Mouse (Mus musculus) neural tube, embryonic 13.5 days (tissue): Measurements from ENCODE around the gene Rragd. TPM values are rescaled to one million over a fixed set of nuclear protein-coding genes. Genes with fewer than 3 reads are reported as not detected.

Experiments used
- ATAC-seq: fragments of 200-750 bp; cut with Nextera tagmentation; 2 replicates; pipeline ENCODE4 v1.8.0; 2017; ENCODE audit warnings: low read depth, mild to moderate bottlenecking, moderate TSS enrichment, moderate library complexity
- H3K27ac ChIP-seq: fragments of 300-500 bp; sonication (generic); replicated peaks from 2 replicates; pipeline ENCODE4 v1.5.1; 2015; ENCODE audit warnings: moderate library complexity, mild to moderate bottlenecking, inconsistent platforms
- H3K27me3 ChIP-seq: fragments of 300-500 bp; sonication (generic); 2 replicates; pipeline ENCODE4 v1.6.1; 2015; ENCODE audit warnings: mild to moderate bottlenecking, inconsistent platforms
- H3K36me3 ChIP-seq: fragments of 300-500 bp; sonication (generic); 2 replicates; pipeline ENCODE4 v1.6.1; 2015; ENCODE audit warnings: mild to moderate bottlenecking, inconsistent platforms
- H3K4me1 ChIP-seq: fragments of 300-500 bp; sonication (generic); replicated peaks from 2 replicates; pipeline ENCODE4 v1.6.1; 2015; ENCODE audit warnings: inconsistent platforms
- H3K4me2 ChIP-seq: fragments of 300-500 bp; sonication (generic); 2 replicates; pipeline ENCODE4 v1.6.1; 2015; ENCODE audit warnings: inconsistent platforms, mild to moderate bottlenecking, moderate library complexity
- H3K4me3 ChIP-seq: fragments of 300-500 bp; sonication (generic); 2 replicates; pipeline ENCODE4 v1.5.1; 2015; ENCODE audit warnings: mild to moderate bottlenecking, inconsistent platforms
- H3K9ac ChIP-seq: fragments of 300-500 bp; sonication (generic); 2 replicates; pipeline ENCODE4 v1.6.1; 2015; ENCODE audit warnings: moderate library complexity, mild to moderate bottlenecking, inconsistent platforms
- H3K9me3 ChIP-seq: fragments of 300-500 bp; sonication (generic); 2 replicates; pipeline ENCODE4 v1.6.1; 2016; ENCODE audit warnings: inconsistent platforms
- WGBS: fragments of 180-500 bp; shearing (Covaris S2); methylation state at CpG from one replicate; pipeline ENCODE4 v1.1.7; 2015; 5-methylcytosine and 5-hydroxymethylcytosine counted together
- polyA plus RNA-seq: library from polyadenylated mRNA; unstranded; fragments of >200 nt; fragmentation: Nextera tagmentation; extraction: Ambion mirVana; gene quantifications from 2 replicates; pipeline ENCODE4 v1.2.1, GENCODE M21; 2015

Rragd gene
- polyA plus RNA-seq, 1 experiment from 2014 or later: 41.3 TPM

DNA sequence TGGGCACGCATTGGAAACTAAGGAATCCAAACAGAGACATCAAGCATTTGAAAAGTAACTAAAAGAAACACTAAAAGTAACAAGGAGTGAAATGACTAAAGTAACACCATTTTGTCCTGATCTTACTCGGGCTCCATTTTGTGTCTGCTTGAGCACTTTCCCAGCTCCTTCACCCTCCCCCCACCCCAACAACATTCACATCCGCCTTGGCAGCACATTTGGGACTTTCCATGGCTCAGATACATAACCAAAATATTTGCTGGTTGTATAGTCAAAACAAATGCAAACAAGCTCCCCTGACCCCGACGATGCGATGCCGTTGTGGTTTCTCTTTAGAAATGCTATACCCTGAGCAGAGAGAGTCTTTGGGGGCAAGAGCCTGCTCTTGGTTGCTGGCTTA lies 46.3 kb downstream of the Rragd start:
- Histone ChIP-seq H3K4me2 (no peak overlapping the region; the same call in 1 of the 2 replicates), H3K9me3 (no peaks in the 10 kb centered on the region), H3K9ac (no peak overlapping the region), H3K4me1 (peaks cover 38% of the 10 kb centered on the region), H3K36me3 (peaks cover 24% of the 10 kb centered on the region), H3K27me3 (no peaks in the 10 kb centered on the region), H3K4me3 (no peak overlapping the region), H3K27ac (no peak overlapping the region)
- 93% methylated on average over 7 of the region's 7 CpGs for WGBS
- ATAC-seq: no peak

DNA sequence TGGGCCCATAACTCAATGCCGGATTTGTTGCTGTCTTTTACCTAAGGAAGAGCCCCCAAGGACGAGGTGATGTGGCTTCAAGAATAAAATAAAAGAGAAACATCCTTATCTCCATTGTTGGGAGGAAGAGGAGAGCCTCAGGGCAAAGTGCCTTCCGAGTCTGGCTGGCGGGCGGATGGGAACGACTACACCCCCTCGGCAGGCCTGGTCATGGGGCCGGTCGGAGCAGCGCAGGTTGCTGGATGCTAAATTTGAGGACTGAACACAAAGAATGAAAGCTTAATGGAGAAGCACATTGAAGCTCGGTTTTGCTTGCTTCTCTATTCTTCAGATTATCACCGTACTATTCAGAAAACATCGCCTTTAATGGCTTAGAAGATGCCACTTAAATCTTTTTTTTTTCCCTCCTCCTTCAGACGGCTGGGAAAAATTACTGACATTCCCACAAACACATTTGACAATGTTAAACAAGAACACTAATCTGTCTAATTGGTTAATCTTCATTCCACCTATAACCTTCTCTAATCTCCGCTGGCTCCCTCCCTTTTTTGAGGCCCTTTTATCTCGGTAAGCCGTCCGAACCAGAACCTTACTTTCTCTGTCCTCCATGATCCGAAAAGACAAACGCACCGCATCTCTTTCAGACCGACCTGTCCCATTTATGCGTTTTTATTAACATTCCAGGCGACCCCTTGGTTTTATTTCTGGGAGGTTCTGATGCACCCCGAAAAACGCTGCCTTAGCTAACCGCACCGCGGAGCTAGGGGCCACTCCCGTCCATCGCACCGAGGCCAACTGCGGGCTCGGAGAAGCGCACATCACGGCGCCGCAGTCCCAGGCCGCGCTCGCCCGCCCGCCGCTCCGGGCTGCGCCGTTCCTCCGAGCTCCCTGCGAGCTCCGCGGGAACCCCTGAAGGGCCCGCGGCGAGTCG lies 47.7 kb downstream of the Rragd start:
- Histone ChIP-seq H3K4me3 (peak overlapping the region; percentile 84), H3K27ac (peak overlapping the region; percentile 97), H3K36me3 (peaks cover 28% of the 10 kb centered on the region), H3K4me2 (peak overlapping the region; percentile 62), H3K9me3 (0 out of 2 replicates have a peak, but pooled peaks cover 6% of the 10 kb centered on the region), H3K4me1 (peaks cover 41% of the 10 kb centered on the region), H3K9ac (peak overlapping the region; percentile 90), H3K27me3 (no peaks in the 10 kb centered on the region)
- ATAC-seq: peak; percentile 88
- 1% methylated on average over 50 of the region's 55 CpGs for WGBS

DNA sequence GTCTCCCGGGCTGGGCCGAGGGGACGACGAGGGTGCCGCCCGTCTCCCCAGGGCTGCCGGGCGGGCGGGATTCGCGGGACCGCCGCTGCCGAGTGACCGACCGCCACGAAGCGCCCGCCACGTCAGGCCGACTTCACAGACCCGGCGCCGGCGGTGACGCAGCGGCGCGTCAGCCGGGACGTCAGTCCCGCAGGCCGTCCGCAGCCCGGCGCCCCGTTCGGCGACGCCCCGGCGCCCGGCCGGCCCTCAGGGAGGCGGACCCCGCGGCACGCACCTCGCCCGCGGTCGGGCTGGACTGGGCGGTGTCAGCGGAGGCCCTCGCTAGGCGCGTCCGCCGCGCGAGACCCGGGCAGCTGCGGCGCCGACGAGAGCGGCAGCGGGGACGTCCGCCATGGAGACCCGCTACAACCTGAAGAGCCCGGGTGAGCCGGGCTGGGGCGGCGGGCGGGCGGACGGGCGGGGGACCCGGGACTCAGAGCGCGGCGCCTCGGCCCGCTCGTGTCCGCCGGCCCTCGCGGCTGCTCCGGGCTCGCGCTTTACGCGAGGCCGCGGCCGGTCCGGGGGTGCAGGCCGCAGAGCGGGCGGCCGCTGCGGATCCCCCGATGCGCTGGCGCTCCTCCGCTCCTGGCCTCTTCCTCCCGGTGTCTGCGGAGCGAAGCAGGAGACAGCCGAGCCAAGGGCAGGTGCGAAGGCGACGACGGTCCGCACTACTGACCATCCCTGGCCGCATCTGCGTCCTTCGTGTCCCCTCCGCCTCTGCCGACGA lies 48.5 kb downstream of the Rragd start, which contains the start of gene Ube2j1:
Ube2j1 (plus strand) TSS at position 222 of the 766 bp plus-strand sequence.
- no peaks in the 10 kb centered on the region for H3K27me3 ChIP-seq
- WGBS: 1% methylated on average over 103 of the region's 123 CpGs
- ATAC-seq: peak; percentile 96
- peak within 1 kb of the TSS; percentile 62 for H3K4me2 ChIP-seq
- H3K9me3 ChIP-seq: 0 out of 2 replicates have a peak, but pooled peaks cover 6% of the 10 kb centered on the region
- peaks cover 33% of the 10 kb centered on the region for H3K36me3 ChIP-seq
- peak within 1 kb of the TSS; percentile 90 for H3K9ac ChIP-seq
- H3K4me3 ChIP-seq: peak within 1 kb of the TSS; percentile 84
- peak within 1 kb of the TSS; percentile 97 for H3K27ac ChIP-seq
- H3K4me1 ChIP-seq: peaks cover 41% of the 10 kb centered on the region

DNA sequence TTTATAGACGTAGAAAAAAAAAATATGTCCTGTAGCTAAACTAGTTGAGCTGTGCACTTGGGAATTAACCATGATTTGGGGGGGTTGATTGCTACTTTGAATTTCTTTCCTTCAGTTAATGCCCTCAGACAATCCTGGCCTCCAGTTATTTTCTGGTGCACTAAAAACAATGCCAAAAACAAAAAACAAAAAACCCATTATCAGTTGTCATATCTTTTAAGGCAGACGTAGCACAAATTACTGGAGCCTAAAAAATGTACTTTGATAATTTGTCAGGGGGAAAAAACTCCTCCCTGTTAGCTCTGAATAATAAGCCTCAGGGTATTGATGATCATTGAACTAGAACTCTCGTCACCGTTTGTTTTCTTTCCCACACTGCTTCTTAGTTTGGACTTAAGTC lies 49.2 kb downstream of the Rragd start:
- H3K4me1 ChIP-seq: peaks cover 41% of the 10 kb centered on the region
- H3K4me2 ChIP-seq: peak overlapping the region; percentile 62
- no peak for ATAC-seq
- H3K27ac ChIP-seq: peak overlapping the region; percentile 97
- H3K27me3 ChIP-seq: no peaks in the 10 kb centered on the region
- peak overlapping the region; percentile 84 for H3K4me3 ChIP-seq
- WGBS: 3% methylated on average over 4 of the region's 4 CpGs
- peak overlapping the region; percentile 90 for H3K9ac ChIP-seq
- peaks cover 34% of the 10 kb centered on the region for H3K36me3 ChIP-seq
- H3K9me3 ChIP-seq: 0 out of 2 replicates have a peak, but pooled peaks cover 6% of the 10 kb centered on the region

- peaks cover 40% of the 10 kb centered on the region for H3K4me1 ChIP-seq
- ATAC-seq: no peak
- H3K27me3 ChIP-seq: no peaks in the 10 kb centered on the region
- no peak overlapping the region for H3K27ac ChIP-seq
- H3K9ac ChIP-seq: no peak overlapping the region
- no peak overlapping the region for H3K4me3 ChIP-seq
- 84% methylated on average over 6 of the region's 6 CpGs for WGBS
- 0 out of 2 replicates have a peak, but pooled peaks cover 6% of the 10 kb centered on the region for H3K9me3 ChIP-seq
- H3K36me3 ChIP-seq: peaks cover 29% of the 10 kb centered on the region
- no peak overlapping the region for H3K4me2 ChIP-seq
Measured at GRCm38 (mm10) chr4:33033515-33033914, 50.7 kb downstream of the Rragd start.

- H3K4me2 ChIP-seq: no peak overlapping the region
- ATAC-seq: no peak
- H3K27me3 ChIP-seq: no peaks in the 10 kb centered on the region
- no peak overlapping the region for H3K4me3 ChIP-seq
- H3K36me3 ChIP-seq: peaks cover 78% of the 10 kb centered on the region
- 83% methylated on average over 4 of the region's 4 CpGs for WGBS
- H3K9me3 ChIP-seq: 0 out of 2 replicates have a peak, but pooled peaks cover 5% of the 10 kb centered on the region
- H3K9ac ChIP-seq: no peak overlapping the region
- no peaks in the 10 kb centered on the region for H3K4me1 ChIP-seq
- H3K27ac ChIP-seq: no peak overlapping the region
Measured at GRCm38 (mm10) chr4:33039826-33040225, 57.0 kb downstream of the Rragd start.

GRCm38 (mm10) chr4:33049601-33050000 lies 66.8 kb downstream of the Rragd start:
- H3K27me3 ChIP-seq: no peaks in the 10 kb centered on the region
- no peaks in the 10 kb centered on the region for H3K4me1 ChIP-seq
- no peaks in the 10 kb centered on the region for H3K9me3 ChIP-seq
- H3K4me3 ChIP-seq: no peak overlapping the region
- ATAC-seq: no peak
- peaks cover 74% of the 10 kb centered on the region for H3K36me3 ChIP-seq
- H3K4me2 ChIP-seq: no peak overlapping the region
- no peak overlapping the region for H3K9ac ChIP-seq
- 97% methylated on average over 11 of the region's 11 CpGs for WGBS
- no peak overlapping the region for H3K27ac ChIP-seq

DNA sequence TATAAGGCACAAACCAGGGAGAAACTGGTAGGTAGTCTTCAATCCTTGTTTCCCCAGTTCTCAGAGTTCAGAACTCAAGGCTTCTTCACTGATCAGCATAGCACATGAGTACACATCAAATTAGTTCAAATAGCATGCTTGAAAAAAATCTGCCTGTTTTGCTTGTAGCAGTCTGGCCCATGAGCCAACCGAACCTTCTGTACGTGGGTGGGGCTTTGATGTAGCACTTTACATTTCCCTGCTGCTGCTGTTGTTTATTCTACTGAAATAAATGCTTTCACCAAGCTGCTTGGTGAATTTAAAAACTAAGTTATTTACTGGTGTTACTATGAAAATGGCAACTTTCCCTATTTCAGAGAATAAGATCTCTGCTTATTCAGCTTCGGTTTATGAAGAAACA lies 69.2 kb downstream of the Rragd start:
- 95% methylated on average over 3 of the region's 3 CpGs for WGBS
- H3K36me3 ChIP-seq: peaks cover 54% of the 10 kb centered on the region
- no peak overlapping the region for H3K4me2 ChIP-seq
- no peak for ATAC-seq
- H3K9ac ChIP-seq: no peak overlapping the region
- no peaks in the 10 kb centered on the region for H3K27me3 ChIP-seq
- H3K27ac ChIP-seq: no peak overlapping the region
- H3K9me3 ChIP-seq: no peaks in the 10 kb centered on the region
- no peaks in the 10 kb centered on the region for H3K4me1 ChIP-seq
- H3K4me3 ChIP-seq: no peak overlapping the region

DNA sequence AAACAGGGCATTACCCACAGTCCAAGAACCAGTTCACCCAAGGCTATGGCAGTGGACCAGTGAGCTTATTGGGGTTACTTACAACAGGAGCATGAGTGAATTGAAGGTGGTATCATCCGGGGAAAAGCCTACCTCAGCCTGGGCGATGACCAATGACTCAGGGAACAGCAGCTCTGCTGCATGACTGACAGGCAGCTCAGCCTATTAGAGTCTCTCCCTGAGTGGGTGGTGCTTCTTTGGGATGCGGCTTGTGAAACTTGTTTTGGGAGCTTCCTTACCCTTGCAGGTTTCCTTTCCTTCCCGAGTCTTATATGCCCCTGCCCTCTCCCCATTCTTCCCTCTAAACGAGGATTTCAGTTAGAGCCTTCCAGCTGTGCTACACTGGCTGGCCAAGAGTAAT lies 69.8 kb downstream of the Rragd start:
- no peak overlapping the region for H3K9ac ChIP-seq
- H3K4me1 ChIP-seq: no peaks in the 10 kb centered on the region
- no peak overlapping the region for H3K4me2 ChIP-seq
- H3K9me3 ChIP-seq: no peaks in the 10 kb centered on the region
- no peaks in the 10 kb centered on the region for H3K27me3 ChIP-seq
- WGBS: 88% methylated on average over 5 of the region's 5 CpGs
- no peak overlapping the region for H3K27ac ChIP-seq
- no peak for ATAC-seq
- no peak overlapping the region for H3K4me3 ChIP-seq
- H3K36me3 ChIP-seq: peaks cover 49% of the 10 kb centered on the region

DNA sequence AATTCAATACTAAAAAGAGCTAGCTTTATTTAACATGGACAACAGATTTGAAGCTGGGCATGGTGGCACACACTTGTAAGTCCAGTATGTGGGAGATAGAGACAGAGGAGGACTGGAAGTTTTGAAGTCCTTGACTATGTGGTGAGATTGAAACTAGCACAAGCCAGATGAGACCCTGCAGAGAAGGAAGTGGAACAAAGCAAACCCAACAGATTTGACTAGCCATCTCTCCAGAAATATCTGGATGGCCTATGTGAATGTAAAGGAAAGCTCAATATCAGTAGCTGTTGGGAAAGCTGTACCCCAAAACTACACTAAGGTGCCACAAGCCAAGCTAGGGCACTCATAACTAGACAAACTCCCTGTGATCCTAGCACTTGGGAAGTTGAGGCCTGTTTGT lies 71.6 kb downstream of the Rragd start:
- Histone ChIP-seq H3K4me2 (no peak overlapping the region), H3K9ac (no peak overlapping the region), H3K4me1 (no peaks in the 10 kb centered on the region), H3K36me3 (peaks cover 34% of the 10 kb centered on the region), H3K4me3 (no peak overlapping the region), H3K27me3 (no peaks in the 10 kb centered on the region), H3K9me3 (no peaks in the 10 kb centered on the region), H3K27ac (no peak overlapping the region)
- no peak for ATAC-seq

DNA sequence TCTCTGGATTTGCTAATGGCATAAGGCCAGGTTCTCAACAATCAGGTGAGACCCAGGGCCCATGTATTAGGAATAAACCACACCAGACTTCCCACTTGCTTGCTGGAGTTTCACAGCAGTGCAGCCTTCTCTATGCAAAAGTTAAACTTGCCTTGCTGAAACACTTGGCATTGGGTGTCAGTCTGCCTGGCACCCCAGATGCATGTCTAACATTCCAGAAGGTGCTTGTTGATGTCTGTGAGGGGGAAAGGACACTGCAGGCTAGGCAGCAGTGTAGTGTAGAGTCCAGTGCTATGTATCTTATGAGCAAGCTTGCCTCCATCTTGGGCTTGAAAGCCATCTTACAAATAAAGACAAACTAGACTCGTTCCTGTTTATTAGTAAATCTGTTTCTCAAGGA lies 73.5 kb downstream of the Rragd start:
- H3K4me3 ChIP-seq: no peak overlapping the region
- no peaks in the 10 kb centered on the region for H3K9me3 ChIP-seq
- 94% methylated on average over 1 of the region's 1 CpGs for WGBS
- H3K4me1 ChIP-seq: no peaks in the 10 kb centered on the region
- no peak overlapping the region for H3K27ac ChIP-seq
- H3K9ac ChIP-seq: no peak overlapping the region
- no peak for ATAC-seq
- no peak overlapping the region for H3K4me2 ChIP-seq
- H3K36me3 ChIP-seq: peaks cover 17% of the 10 kb centered on the region
- no peaks in the 10 kb centered on the region for H3K27me3 ChIP-seq
